Mouse (Mus musculus) liver, postnatal 0 days (tissue): ENCODE results near the gene Daglb. TPM values are rescaled to one million over a fixed set of nuclear protein-coding genes. Genes with fewer than 3 reads are reported as not detected.

ENCODE experiments used
- ATAC-seq: fragments of 200-750 bp; cut with Nextera tagmentation; 2 replicates; pipeline ENCODE4 v1.8.0; 2017; ENCODE audit warnings: mild to moderate bottlenecking, moderate library complexity
- DNase-seq: peaks from one replicate; pipeline ENCODE4 v3.0.0-alpha.2; 2016
- H3K27ac ChIP-seq: fragments of 300-500 bp; sonication (generic); 2 replicates; pipeline ENCODE4 v1.5.1; 2014; ENCODE audit warnings: antibody characterized with exemption, moderate library complexity, mild to moderate bottlenecking, low read depth
- H3K27me3 ChIP-seq: fragments of 300-500 bp; sonication (generic); 2 replicates; pipeline ENCODE4 v1.6.1; 2014; ENCODE audit warnings: low read length, control low read depth, mixed read lengths; ENCODE audit not compliant: insufficient read depth
- H3K36me3 ChIP-seq: fragments of 300-500 bp; sonication (generic); replicated peaks from 2 replicates; pipeline ENCODE4 v1.6.1; 2014; ENCODE audit warnings: mild to moderate bottlenecking, control low read depth, low read length, moderate library complexity, mixed read lengths; ENCODE audit not compliant: insufficient read depth
- H3K4me1 ChIP-seq: fragments of 300-500 bp; sonication (generic); 2 replicates; pipeline ENCODE4 v1.6.1; 2014; ENCODE audit warnings: antibody characterized with exemption, mild to moderate bottlenecking, control low read depth; ENCODE audit not compliant: insufficient read depth
- H3K4me2 ChIP-seq: fragments of 300-500 bp; sonication (generic); 2 replicates; pipeline ENCODE4 v1.6.1; 2014; ENCODE audit warnings: low read depth, mild to moderate bottlenecking, low read length, moderate library complexity, mixed read lengths
- H3K4me3 ChIP-seq: fragments of 300-500 bp; sonication (generic); 2 replicates; pipeline ENCODE4 v1.5.1; 2014; ENCODE audit warnings: low read depth, low read length
- H3K9ac ChIP-seq: fragments of 300-500 bp; sonication (generic); replicated peaks from 2 replicates; pipeline ENCODE4 v1.6.1; 2014; ENCODE audit warnings: mild to moderate bottlenecking, moderate library complexity
- H3K9me3 ChIP-seq: fragments of 300-500 bp; sonication (generic); 2 replicates; pipeline ENCODE4 v1.6.1; 2016; ENCODE audit warnings: mild to moderate bottlenecking, control low read depth, low read length, mixed read lengths
- CTCF ChIP-seq: sonication (generic); IDR thresholded peaks from 2 replicates; pipeline ENCODE4 v1.5.1; 2016; ENCODE audit warnings: antibody characterized with exemption, low read depth
- EP300 ChIP-seq: IDR thresholded peaks from 2 replicates; pipeline ENCODE4 v1.6.1; 2016; ENCODE audit warnings: antibody characterized with exemption, low read depth, mild to moderate bottlenecking
- WGBS: fragments of 180-500 bp; shearing (Covaris S2); extraction: QIAGEN DNeasy Blood & Tissue Kit; methylation state at CpG from one replicate; pipeline ENCODE4 v1.1.7; 2014; ENCODE audit not compliant: insufficient replicate concordance; 5-methylcytosine and 5-hydroxymethylcytosine counted together
- polyA plus RNA-seq: library from polyadenylated mRNA; unstranded; fragments of >200 nt; fragmentation: Nextera tagmentation; extraction: Ambion mirVana; gene quantifications from 2 replicates; pipeline ENCODE4 v1.2.1, GENCODE M21; 2015

The Daglb gene
- polyA plus RNA-seq, 1 experiment from 2014 or later: 5.6 TPM

DNA sequence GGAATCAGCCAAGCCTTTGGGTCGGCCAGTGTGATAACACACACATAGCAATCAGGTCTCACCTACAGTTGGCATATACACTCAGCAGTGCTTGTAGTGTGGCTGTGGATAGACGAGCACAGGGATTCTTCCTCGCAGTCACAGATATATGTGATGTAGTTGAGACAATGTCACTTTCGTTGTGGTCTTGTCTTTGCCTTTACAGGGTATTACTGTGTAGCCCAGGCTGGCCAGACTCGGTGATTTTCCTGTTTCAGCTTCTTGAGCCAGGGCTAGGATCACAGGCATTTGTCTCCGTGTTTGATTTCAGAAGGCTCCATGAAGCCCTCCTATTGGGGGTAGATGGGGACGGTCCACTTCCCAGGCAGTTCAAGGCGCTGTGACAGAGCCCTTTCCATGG is 5.2 kb downstream of the Daglb start:
- 83% methylated on average over 8 of the region's 8 CpGs for WGBS
- TF ChIP-seq EP300: no peak
- TF ChIP-seq CTCF: no peak
- peaks cover 18% of the 10 kb centered on the region for H3K4me1 ChIP-seq
- H3K9ac ChIP-seq: no peak overlapping the region
- DNase-seq (peak; percentile 5), ATAC-seq (no peak)
- no peaks in the 10 kb centered on the region for H3K9me3 ChIP-seq
- H3K27me3 ChIP-seq: no peaks in the 10 kb centered on the region
- peaks cover 27% of the 10 kb centered on the region for H3K36me3 ChIP-seq
- no peak overlapping the region for H3K27ac ChIP-seq
- H3K4me2 ChIP-seq: no peak overlapping the region
- no peak overlapping the region for H3K4me3 ChIP-seq

DNA sequence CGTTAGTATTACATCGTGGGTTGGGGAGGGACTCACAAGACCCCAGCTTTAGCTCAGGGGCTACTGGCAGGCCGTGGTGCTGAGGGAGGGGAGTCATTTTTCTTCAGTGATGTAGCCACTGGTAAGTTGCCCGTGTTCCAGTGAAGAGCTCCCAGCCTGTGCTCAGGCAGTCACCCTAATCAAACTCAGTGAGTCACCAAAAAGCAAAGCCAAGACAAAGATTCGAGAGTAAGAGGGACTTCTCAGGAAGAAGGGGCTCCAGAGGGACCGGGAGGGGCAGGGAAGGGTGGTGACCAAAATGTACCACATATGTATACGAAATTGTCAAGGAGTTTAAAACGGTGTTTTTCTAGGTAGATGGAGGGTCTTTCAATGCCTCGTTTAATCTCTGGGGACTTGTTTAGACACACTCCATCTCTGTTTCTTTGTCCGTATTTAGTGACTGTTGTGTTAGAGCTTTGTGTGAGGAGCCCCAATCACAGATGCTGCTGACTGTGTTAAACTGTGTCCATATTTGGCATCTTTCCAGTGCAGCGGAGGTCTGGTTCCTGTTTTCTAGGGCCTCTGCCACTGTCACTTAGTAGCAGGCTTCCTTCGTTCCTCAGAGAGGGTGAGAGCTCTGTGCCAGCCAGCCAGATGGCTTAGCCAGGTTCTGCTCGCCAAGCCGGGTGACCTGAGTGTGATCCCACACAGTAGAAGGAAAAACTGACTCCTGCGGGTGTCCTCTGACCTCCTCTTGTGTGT is 6.2 kb downstream of the Daglb start:
- H3K4me2 ChIP-seq: no peak overlapping the region
- ATAC-seq (peak; percentile 49), DNase-seq (peak; percentile 62)
- no peaks in the 10 kb centered on the region for H3K9me3 ChIP-seq
- H3K4me1 ChIP-seq: peaks cover 9% of the 10 kb centered on the region; the same call in 1 of the 2 replicates
- WGBS: 41% methylated on average over 15 of the region's 15 CpGs
- H3K27me3 ChIP-seq: no peaks in the 10 kb centered on the region
- H3K4me3 ChIP-seq: no peak overlapping the region
- peaks cover 34% of the 10 kb centered on the region for H3K36me3 ChIP-seq
- TF ChIP-seq EP300 (no peak), CTCF (no peak)
- H3K27ac ChIP-seq: peak overlapping the region; percentile 26
- no peak overlapping the region for H3K9ac ChIP-seq

DNA sequence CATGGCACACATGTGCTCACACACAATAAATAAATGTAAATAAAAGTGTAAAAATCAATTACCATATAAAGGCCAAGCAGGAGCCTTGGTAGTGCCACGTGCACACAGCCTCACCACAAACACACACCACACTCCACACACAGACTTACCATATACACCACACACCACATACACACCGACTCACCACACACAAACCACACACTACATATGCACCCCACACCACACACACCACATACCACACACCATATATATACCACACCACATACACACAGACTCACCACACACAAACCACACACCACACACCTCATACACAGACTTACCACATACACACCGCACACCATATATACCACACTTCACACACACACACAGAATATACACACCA is 6.8 kb downstream of the Daglb start:
- Histone ChIP-seq H3K36me3 (peaks cover 36% of the 10 kb centered on the region), H3K4me3 (no peak overlapping the region), H3K27ac (peak overlapping the region; percentile 26), H3K9ac (no peak overlapping the region), H3K4me2 (no peak overlapping the region), H3K27me3 (no peaks in the 10 kb centered on the region), H3K4me1 (0 out of 2 replicates have a peak, but pooled peaks cover 3% of the 10 kb centered on the region), H3K9me3 (no peaks in the 10 kb centered on the region)
- WGBS: 54% methylated on average over 3 of the region's 3 CpGs
- no peak for TF ChIP-seq EP300
- no peak for TF ChIP-seq CTCF
- DNase-seq: no peak
- ATAC-seq: no peak

DNA sequence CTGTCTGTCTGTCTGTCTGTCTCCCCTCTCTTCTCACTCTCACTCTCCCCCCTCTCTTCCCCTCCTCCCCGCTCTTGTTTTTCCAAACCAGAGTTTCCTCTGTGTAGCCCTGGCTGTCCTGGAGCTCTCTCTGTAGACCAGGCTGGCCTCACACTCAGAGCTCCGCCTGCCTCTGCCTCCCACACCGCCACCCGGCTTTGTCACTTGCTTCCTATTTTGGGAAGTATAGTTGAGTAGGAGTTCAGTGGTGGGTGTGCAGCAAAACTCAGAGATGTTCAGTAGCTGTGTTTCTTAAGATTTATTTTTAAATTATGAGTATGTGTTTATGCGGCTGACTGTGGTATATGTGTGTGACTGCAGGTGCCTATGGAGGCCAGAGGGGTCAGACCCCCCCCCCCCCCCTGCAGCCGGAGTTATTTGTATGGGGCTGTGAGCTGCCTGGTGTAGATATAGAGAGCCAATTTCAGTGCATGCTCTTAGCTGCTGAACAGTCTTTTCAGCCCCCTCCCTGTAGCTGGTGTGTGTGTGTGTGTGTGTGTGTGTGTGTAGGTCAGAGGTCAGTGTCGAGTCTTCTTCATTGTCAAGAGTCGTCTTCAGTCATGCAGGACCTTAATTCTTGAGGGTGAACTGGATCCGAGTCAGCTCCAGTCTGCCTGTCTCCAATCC is 7.7 kb downstream of the Daglb start:
- no peaks in the 10 kb centered on the region for H3K9me3 ChIP-seq
- H3K27me3 ChIP-seq: no peaks in the 10 kb centered on the region
- no peak for TF ChIP-seq EP300
- no peak for TF ChIP-seq CTCF
- no peak overlapping the region for H3K4me2 ChIP-seq
- DNase-seq (peak; percentile 11), ATAC-seq (no peak)
- 77% methylated on average over 9 of the region's 9 CpGs for WGBS
- H3K4me1 ChIP-seq: no peaks in the 10 kb centered on the region
- H3K4me3 ChIP-seq: no peak overlapping the region
- no peak overlapping the region for H3K9ac ChIP-seq
- H3K27ac ChIP-seq: 0 out of 2 replicates have a peak overlapping the region, but pooled peaks have one; percentile 18
- H3K36me3 ChIP-seq: peaks cover 37% of the 10 kb centered on the region

DNA sequence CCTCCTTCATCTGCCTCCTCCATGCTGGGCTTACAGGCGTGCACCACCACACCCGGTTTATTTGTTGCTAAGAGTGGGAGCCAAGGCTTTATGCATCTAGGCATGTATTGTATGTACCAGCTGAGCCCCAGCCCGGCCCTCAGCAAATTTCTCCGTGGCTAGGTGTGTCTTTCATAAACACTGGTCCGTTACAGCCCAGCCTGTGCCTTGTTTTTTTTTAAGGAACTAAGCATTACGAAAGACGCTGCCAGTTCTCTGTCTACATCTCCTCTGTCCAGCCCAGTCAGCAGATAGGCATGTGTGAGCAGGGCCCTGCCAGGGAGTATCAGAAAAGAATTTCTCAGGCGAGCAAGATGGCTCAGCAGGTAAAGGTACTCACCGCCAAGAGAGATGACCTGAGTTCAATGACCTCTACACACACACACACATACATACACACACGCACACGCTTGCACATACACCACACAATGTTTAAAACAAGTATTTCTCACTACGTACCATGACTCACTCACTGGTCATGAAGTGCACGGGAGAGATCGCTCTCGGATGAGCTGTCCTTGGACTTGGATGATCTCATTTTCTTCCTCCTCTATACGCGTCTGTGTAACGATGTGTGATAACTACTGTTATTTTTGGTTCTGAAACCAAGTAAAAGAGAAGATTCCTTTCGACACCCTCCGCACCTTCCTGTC is 10.9 kb downstream of the Daglb start:
- TF ChIP-seq EP300: no peak
- no peak for TF ChIP-seq CTCF
- Histone ChIP-seq H3K9me3 (no peaks in the 10 kb centered on the region), H3K4me3 (no peak overlapping the region), H3K27me3 (no peaks in the 10 kb centered on the region), H3K4me1 (no peaks in the 10 kb centered on the region), H3K27ac (peak overlapping the region; percentile 23; the same call in 1 of the 2 replicates), H3K36me3 (peaks cover 31% of the 10 kb centered on the region), H3K9ac (no peak overlapping the region), H3K4me2 (no peak overlapping the region)
- ATAC-seq (peak; percentile 63), DNase-seq (no peak)
- 72% methylated on average over 20 of the region's 20 CpGs for WGBS

DNA sequence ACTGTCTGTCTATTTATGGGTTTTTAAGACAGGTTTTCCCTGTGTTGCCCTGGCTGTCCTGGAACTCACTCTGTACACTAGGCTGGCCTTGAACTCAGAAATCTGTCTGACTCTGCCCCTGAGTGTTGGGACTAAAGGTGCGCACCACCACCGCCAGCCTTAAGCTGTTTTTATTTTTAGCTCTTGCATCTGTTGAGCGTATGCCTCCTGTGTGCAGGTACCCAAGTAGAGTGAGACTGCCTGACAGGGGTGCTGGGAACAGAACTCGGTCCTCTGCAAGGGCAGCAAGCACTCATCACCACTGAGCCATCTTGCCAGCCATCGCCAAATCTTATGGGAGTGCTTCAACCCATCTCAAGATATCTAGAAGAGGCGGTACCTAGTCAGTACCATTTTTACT is 11.6 kb downstream of the Daglb start:
- no peak for TF ChIP-seq EP300
- TF ChIP-seq CTCF: no peak
- peaks cover 32% of the 10 kb centered on the region for H3K36me3 ChIP-seq
- ATAC-seq (no peak), DNase-seq (no peak)
- no peaks in the 10 kb centered on the region for H3K9me3 ChIP-seq
- no peaks in the 10 kb centered on the region for H3K4me1 ChIP-seq
- no peak overlapping the region for H3K9ac ChIP-seq
- no peak overlapping the region for H3K27ac ChIP-seq
- H3K4me2 ChIP-seq: no peak overlapping the region
- H3K27me3 ChIP-seq: no peaks in the 10 kb centered on the region
- H3K4me3 ChIP-seq: no peak overlapping the region
- 91% methylated on average over 6 of the region's 6 CpGs for WGBS
